Mouse (Mus musculus) macrophage (primary cell): ENCODE data around the gene Mrpl58. TPM values are rescaled to one million over a fixed set of nuclear protein-coding genes. Genes with fewer than 3 reads are reported as not detected.
A peak's percentile ranks its signal among the peaks of the same experiment; 100 is the strongest.
"Not testable (repeated sequence)": the region's sequence is repeated elsewhere in the genome, so short reads cannot be mapped to it uniquely, and the experiment has no call there.

Experiments
- H3K27ac ChIP-seq: fragments of 350-480 bp; formaldehyde crosslinking; 2 replicates; pipeline ENCODE4 v1.9.0; 2021
- H3K36me3 ChIP-seq: fragments of 350-480 bp; formaldehyde crosslinking; 2 replicates; pipeline ENCODE4 v1.9.0; 2021; ENCODE audit errors: inconsistent target
- H3K4me3 ChIP-seq: fragments of 350-480 bp; formaldehyde crosslinking; 2 replicates; pipeline ENCODE4 v1.9.0; 2021; ENCODE audit errors: inconsistent target
- H3K79me2 ChIP-seq: fragments of 350-480 bp; formaldehyde crosslinking; 2 replicates; pipeline ENCODE4 v1.9.0; 2021; ENCODE audit errors: inconsistent target
- WGBS: methylation state at CpG from one replicate; pipeline ENCODE4 v1.1.7; 2026; ENCODE audit warnings: inconsistent platforms; ENCODE audit not compliant: missing documents; 5-methylcytosine and 5-hydroxymethylcytosine counted together
- polyA plus RNA-seq: library from polyadenylated mRNA; stranded (reverse); fragments of 250-400 nt; gene quantifications from 3 replicates; pipeline ENCODE4 v1.2.4, GENCODE M21; 2018; ENCODE audit warnings: inconsistent platforms

Mrpl58 gene
- polyA plus RNA-seq, 1 experiment from 2014 or later = 33.0 TPM

DNA sequence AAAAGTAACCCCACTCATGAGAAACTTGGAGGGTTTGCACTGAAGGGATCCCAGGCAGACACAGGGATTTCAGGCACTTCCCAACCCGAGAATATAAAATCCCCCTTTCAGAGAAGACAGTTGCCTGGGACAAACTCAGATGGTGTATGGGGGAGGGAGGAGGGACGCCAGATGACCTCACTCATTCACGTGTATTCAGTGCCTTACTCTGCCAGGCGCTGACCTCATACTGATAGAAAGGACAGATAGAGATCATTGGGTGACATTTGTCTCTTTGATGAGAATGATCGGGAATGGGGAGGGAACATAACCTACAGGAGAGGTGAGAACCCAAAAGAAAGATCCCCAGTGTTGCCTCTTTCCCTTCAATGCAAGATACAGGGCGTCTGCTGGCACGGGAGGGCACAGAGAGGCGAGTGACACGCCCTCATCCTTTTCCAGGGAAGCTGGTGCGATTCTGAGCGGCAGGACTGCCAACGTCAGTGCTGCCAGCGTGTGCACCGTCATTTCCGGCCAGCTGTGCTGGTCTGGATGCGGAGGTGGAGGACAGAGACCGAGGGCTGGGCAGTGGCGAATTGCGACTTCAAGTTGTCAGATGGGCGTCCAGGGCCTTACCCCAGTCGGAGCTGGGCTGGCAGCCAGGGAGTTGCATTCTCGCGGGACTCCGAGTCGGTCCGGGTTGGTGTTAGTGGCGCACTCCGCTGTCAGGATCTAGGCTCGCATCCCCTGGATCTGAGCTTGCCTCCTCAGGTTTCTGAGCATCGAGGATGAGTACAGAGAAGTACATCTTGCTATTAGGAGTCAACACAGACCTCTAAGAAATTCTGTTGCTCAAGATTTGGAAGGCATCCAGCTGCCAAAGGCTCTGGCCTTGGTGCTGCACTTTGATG, 29.5 kb upstream of the Mrpl58 start:
- Histone ChIP-seq H3K79me2 (no peaks in the 10 kb centered on the region), H3K4me3 (peak overlapping the region; percentile 0; the same call in 1 of the 2 replicates), H3K27ac (no peak overlapping the region), H3K36me3 (no peaks in the 10 kb centered on the region)
- 3% methylated on average over 30 of the region's 30 CpGs for WGBS

DNA sequence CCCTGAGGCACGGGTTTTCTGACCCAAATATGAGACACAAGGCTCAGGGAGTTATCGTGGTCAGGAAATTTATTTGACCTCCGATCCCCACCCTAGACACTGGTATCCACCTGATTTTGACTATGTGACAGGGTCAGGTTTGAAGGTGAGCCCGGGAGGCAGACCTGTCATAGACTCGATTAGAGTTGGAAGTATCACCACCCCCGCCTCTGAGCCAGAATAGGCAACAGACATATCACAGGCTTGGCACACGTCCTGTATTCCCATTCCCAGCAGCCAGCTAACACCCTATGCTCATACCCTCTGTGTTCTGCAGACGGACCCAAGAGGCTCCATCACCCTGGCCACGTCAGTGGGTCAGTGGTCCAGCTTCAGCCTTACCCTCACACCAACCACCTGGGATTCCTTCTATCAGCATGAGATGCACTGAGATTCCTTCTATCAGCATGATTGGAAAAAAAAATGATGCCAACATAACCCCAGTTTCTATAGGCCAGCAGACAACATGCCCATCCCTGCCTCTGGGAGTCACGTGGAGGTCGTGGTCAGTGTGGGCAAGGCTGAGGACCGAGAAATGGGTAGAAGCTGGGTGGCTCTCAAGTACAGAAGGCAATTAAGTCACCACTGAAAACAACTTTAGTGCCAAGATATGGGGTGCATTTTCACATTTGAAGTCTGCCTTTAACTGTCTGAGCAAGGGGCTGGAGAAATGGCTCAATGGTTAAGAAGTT, 28.7 kb upstream of the Mrpl58 start:
- Histone ChIP-seq H3K36me3 (no peaks in the 10 kb centered on the region), H3K27ac (no peak overlapping the region), H3K4me3 (no peak overlapping the region), H3K79me2 (no peaks in the 10 kb centered on the region)
- 69% methylated on average over 12 of the region's 12 CpGs for WGBS

DNA sequence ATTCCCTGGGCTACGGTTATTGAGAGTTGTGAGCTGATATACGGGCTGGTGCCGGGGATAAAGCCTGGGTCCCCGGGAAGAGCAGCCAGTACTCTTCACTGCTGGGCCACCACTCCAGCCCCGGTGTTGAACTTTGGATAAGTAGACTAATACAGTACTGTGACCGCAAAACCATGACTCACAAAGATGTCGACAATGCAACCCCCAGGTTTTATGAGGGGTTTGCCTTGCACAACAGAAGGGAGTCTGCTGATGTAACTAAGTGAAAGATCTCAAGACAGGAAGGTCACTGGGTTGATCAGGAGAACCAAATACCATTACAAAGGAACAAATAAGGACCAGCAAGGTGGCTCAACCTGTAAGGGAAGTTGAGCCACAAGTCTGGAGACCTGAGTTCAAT, 26.8 kb upstream of the Mrpl58 start:
- WGBS = 53% methylated on average over 7 of the region's 7 CpGs
- Histone ChIP-seq H3K4me3 (no peak overlapping the region), H3K27ac (no peak overlapping the region), H3K79me2 (no peaks in the 10 kb centered on the region), H3K36me3 (no peaks in the 10 kb centered on the region)

- Histone ChIP-seq H3K79me2 (no peaks in the 10 kb centered on the region), H3K27ac (no peak overlapping the region), H3K4me3 (no peak overlapping the region), H3K36me3 (no peaks in the 10 kb centered on the region)
- 89% methylated on average over 4 of the region's 4 CpGs for WGBS
Measured at GRCm38 (mm10) chr11:115377254-115377653, 26.3 kb upstream of the Mrpl58 start.

- WGBS = 97% methylated on average over 7 of the region's 7 CpGs
Measured at GRCm38 (mm10) chr11:115377854-115378253, 25.7 kb upstream of the Mrpl58 start.

DNA sequence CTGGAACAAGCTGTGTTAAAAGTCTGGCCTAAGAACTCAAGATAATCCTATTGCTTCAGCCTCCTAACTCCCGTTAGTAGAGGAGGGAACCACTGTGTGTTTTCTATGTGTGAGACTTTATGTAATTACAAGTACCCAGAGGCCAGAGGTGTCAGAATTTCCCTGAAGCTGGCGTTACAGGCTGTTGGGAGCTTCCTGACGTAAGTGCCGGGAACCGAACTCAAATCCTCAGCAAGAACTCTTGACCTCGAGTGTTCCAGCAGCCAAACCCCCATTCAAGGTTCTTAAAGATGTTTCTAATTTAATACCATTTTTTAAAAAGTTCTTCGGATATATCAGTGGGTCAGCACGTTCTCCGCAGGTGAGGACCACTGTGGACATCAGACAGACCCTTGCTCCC, 22.3 kb upstream of the Mrpl58 start:
- WGBS = 70% methylated on average over 9 of the region's 9 CpGs
- Histone ChIP-seq H3K36me3 (no peaks in the 10 kb centered on the region), H3K4me3 (no peak overlapping the region), H3K79me2 (no peaks in the 10 kb centered on the region), H3K27ac (no peak overlapping the region)

More at GRCm38 (mm10) chr11:115377854-115378253, 25.7 kb upstream of the Mrpl58 start:
- no peak overlapping the region for H3K27ac ChIP-seq
- no peaks in the 10 kb centered on the region for H3K36me3 ChIP-seq
- no peaks in the 10 kb centered on the region for H3K79me2 ChIP-seq
- no peak overlapping the region for H3K4me3 ChIP-seq

DNA sequence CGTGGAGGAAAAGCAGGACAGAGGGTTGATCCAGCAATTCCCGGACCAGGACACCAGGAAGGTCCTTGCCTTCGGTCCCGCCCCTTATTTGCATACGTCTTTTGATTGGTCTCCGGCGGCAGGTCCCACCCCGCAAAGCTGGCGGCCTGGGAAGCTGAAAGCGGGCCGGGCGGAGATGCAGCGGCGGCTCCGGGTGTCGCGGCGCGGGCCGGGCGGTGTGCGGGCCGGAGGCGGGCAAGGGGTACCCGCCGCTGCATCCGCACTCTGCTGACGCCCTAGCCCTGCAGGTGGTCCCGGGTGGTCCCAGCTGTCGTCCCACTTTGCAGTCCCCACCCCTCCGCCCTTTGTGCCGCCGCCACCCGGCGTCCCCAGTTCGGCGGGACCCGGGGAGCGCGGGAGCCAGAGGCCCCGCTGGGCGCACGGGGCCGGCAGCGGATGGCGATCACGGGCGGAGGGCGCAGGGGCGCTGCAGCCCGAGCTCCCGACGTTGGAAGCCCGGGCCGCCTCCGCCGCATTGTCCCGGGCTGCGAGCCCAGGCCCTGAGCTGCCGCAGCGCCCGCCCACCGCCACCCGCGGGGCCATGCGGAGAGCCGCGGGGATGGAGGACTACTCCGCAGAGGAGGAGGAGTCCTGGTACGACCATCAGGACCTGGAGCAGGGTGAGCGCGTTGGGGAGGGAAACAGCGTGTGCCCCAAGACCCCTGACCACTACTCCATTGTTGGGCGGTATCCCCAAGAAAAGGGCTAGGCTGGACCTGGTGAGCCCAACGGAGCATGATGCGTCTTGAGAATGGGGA, 21.6 kb upstream of the Mrpl58 start, which contains the start of gene Cdr2l:
Gene Cdr2l (plus strand): TSS at position 174 of the 797 bp plus-strand sequence.
- Histone ChIP-seq H3K79me2 (no peaks in the 10 kb centered on the region), H3K27ac (no peak within 1 kb of the TSS), H3K36me3 (no peaks in the 10 kb centered on the region), H3K4me3 (no peak within 1 kb of the TSS)
- WGBS = 3% methylated on average over 75 of the region's 76 CpGs

DNA sequence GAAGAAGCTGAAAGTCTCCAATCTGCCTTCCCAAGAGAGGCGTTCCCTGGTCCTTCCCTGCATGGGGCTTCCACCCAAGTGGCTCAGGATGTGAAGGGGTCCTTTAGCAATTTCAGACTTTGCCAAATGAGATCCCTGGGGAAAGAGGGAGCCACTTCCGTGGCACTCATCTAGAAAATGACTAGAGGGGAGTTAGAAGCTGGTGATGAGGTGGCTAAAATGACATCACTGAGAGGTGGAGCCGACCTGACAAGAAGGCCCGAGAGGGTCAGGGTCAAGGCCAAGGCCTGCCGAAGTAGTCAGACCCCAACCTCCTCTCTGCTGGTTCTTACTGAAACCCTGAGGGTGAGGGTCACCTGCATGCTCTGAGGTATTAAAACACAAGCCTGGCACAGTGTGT, 20.7 kb upstream of the Mrpl58 start:
- Histone ChIP-seq H3K4me3 (no peak overlapping the region), H3K79me2 (no peaks in the 10 kb centered on the region), H3K27ac (no peak overlapping the region), H3K36me3 (no peaks in the 10 kb centered on the region)
- WGBS = 58% methylated on average over 5 of the region's 5 CpGs

- no peaks in the 10 kb centered on the region for H3K79me2 ChIP-seq
- no peak overlapping the region for H3K27ac ChIP-seq
- H3K36me3 ChIP-seq = no peaks in the 10 kb centered on the region
- 76% methylated on average over 16 of the region's 16 CpGs for WGBS
- H3K4me3 ChIP-seq = no peak overlapping the region
Measured at GRCm38 (mm10) chr11:115383701-115384474, 19.7 kb upstream of the Mrpl58 start.

DNA sequence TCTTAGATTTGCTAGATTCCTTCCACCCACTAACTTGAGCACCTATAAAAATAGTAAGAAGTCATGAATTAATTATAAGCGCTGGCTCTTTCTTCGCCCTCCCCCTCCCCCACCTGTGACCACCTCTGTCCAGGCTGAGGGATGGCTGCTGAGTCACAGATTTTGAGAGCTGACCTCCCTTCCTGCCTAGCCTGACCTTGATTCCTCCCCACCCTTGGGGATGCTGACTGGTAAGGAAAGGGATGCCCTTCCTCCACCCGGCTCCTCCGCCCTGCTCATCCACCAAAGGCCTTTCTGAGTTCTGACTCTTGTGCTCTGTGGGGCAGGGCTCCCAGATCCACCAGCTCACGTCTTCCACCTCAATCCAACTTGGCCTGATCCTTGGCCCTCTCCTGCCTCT, 19.0 kb upstream of the Mrpl58 start:
- Histone ChIP-seq H3K36me3 (no peaks in the 10 kb centered on the region), H3K27ac (no peak overlapping the region), H3K4me3 (no peak overlapping the region), H3K79me2 (no peaks in the 10 kb centered on the region)
- 83% methylated on average over 5 of the region's 5 CpGs for WGBS

DNA sequence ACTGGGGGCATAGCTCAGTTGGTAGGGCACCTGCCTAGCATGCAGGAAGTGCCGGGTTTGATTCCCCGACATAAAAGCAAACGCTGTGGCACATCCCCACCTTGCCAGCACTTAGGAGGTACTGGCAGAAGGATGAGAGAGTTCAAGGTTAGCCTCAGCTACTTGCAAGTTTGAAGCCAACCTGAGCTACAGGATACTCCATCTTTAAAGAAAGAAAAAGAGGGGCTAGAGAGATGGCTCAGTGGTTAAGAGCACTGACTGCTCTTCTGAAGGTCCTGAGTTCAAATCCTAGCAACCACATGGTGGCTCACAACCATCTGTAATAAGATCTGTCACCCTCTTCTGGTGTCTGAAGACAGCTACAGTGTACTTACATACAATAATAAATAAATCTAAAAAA, 16.7 kb upstream of the Mrpl58 start:
- not testable (repeated sequence) for H3K4me3 ChIP-seq, H3K79me2 ChIP-seq, H3K36me3 ChIP-seq, H3K27ac ChIP-seq
- WGBS = 80% methylated on average over 3 of the region's 3 CpGs

- 94% methylated on average over 7 of the region's 7 CpGs for WGBS
- no peaks in the 10 kb centered on the region for H3K79me2 ChIP-seq
- no peak overlapping the region for H3K27ac ChIP-seq
- H3K36me3 ChIP-seq = no peaks in the 10 kb centered on the region
- H3K4me3 ChIP-seq = no peak overlapping the region
Measured at GRCm38 (mm10) chr11:115391358-115391757, 12.2 kb upstream of the Mrpl58 start.

DNA sequence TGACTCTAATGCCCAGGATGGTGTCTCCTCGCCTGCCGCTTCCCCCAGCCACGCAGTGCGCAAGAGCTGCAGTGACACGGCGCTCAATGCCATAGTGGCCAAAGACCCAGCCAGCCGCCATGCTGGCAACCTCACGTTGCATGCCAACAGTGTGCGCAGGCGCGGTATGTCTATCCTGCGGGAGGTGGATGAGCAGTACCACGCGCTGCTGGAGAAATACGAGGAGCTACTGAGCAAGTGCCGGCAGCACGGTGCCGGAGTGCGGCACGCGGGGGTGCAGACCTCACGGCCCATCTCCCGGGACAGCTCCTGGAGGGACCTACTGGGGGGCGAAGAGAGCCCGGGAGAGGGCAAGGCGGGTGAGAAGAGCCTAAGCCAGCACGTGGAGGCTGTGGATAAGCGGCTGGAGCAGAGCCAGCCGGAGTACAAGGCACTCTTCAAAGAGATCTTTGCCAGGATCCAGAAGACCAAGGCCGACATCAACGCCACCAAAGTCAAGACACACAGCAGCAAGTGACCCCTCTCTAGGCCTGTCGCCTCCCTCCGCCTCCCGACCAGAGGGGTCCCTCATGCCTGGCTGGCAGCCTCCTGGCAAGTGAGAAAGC, 9.7 kb upstream of the Mrpl58 start:
- no peaks in the 10 kb centered on the region for H3K79me2 ChIP-seq
- WGBS = 91% methylated on average over 34 of the region's 34 CpGs
- H3K36me3 ChIP-seq = no peaks in the 10 kb centered on the region
- no peak overlapping the region for H3K27ac ChIP-seq
- no peak overlapping the region for H3K4me3 ChIP-seq

DNA sequence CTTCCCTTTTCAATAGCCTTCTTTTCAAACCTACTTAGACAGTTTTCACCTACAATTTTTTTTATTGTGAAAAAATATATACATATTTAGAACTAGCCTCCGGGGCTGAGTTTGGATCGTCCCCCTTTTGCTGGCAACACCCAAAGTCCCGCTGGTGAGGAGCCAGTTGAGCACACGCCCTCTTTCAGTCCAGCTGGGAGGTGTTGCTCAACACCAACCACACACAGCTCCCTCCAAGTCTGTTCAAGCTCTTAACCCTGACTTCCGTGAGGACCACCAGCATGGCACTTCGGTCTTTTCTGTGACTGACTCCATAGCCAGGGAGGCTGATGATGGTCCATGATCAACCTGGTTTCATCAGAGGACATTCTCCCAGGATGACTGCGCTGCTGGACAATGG, 5.5 kb upstream of the Mrpl58 start:
- WGBS = 36% methylated on average over 7 of the region's 7 CpGs

More for the DNA sequence above, 5.5 kb upstream of the Mrpl58 start:
- Histone ChIP-seq H3K27ac (no peak overlapping the region), H3K79me2 (no peaks in the 10 kb centered on the region), H3K4me3 (no peak overlapping the region), H3K36me3 (no peaks in the 10 kb centered on the region)
